Mouse (Mus musculus) left cerebral cortex, postnatal 36 days (tissue): ENCODE measurements around the gene Trim43b. TPM values are rescaled to one million over a fixed set of nuclear protein-coding genes. Genes with fewer than 3 reads are reported as not detected.
A peak's percentile ranks its signal among the peaks of the same experiment; 100 is the strongest.
"Not testable (repeated sequence)": the region's sequence is repeated elsewhere in the genome, so short reads cannot be mapped to it uniquely, and the experiment has no call there.

Experiments used
- DNase-seq, 2 experiments: peaks; one replicate each; pipeline ENCODE4 v3.0.0; 2021 to 2022; ENCODE audit warnings: low spot score in 2 of 2, mixed read lengths in 1 of 2
- intact Hi-C: fragments of 180-260 bp; cut with DNase I; formaldehyde crosslinking; loops from one replicate; pipeline ENCODE4 v1.15.1; 2025
- total RNA-seq, 2 experiments: library from RNA; stranded (reverse); gene quantifications; 2 replicates each; pipeline ENCODE4 v1.2.3; 2021

Trim43b gene
- not detected for total RNA-seq

DNA sequence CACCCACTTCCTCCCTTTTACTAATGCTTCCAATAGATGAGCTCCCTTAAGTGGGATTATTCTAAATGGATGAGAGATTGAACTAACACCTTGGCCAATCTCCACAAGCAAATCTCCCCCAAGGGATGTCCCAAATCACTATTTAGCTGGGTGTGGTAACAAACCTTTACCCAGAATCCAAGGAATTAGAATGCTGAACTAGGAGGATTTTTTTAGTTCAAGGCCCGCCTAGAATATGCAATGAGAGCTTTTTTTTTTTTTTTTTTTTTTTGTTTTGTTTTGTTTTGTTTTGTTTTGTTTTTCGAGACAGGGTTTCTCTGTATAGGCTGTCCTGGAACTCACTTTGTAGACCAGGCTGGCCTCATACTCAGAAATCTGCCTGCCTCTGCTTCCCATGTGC is at the start of gene Trim43b:
Trim43b (minus strand) TSS at position 101 of the 400 bp plus-strand sequence.
- intact Hi-C loops, DNase-seq: not testable (repeated sequence)

DNA sequence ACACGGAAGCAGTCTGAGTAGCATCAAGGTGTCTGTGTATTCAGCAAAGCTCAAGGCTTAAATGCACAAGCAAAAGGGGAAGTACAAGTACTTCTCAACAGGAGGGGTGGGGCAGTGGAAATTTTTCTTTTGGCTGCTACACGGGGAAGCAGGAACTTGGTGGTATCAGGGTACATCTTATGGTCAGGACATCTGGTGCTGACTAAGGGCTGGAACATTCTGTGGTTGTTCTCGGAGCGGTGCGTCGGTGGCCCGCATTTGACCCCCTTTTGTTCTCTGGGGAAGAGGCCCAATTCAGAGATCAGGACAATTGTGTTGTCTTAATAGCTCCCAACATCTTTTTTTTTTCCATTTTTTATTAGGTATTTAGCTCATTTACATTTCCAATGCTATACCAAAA is 11.9 kb upstream of the Trim43b start:
- intact Hi-C loops, DNase-seq: not testable (repeated sequence)

DNA sequence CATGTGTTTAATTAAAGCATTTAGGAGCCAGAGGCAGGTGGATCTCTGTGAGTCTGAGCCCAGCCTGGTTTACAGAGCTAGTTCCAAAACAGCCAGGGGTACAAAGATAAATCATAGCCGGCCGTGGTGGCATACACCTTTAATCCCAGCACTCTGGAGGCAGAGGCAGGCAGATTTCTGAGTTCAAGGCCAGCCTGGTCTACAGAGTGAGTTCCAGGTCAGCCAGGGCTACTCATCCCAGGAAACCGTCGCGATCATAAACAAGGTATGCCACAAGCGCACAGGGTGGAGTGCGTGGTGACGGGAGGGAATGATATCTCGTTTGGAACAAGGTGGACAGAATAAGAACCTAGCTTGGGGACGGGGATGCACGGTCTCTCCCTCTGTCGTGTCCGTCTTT is 5.9 kb downstream of the Trim43b start:
- intact Hi-C loops, DNase-seq: not testable (repeated sequence)

DNA sequence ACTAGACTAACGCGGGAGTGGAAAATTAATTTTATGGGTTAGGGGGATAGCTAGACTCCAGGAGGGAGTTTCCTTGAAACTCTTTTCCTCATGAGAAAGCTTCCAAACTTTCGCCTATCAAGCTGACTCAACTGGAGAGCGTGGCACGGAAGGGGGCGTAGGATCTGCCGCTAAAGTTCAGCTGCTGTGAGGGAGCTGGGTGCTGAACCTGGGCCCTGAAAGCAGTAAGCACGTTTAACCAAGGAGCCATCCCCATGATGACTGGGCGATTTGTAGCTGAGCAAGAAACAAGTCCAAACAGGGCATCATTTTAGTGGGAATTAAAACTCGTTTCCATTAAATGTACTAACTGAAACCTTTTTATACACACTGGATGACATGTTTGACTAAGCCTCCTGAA is 13.0 kb downstream of the Trim43b start:
- intact Hi-C loops, DNase-seq: not testable (repeated sequence)

DNA sequence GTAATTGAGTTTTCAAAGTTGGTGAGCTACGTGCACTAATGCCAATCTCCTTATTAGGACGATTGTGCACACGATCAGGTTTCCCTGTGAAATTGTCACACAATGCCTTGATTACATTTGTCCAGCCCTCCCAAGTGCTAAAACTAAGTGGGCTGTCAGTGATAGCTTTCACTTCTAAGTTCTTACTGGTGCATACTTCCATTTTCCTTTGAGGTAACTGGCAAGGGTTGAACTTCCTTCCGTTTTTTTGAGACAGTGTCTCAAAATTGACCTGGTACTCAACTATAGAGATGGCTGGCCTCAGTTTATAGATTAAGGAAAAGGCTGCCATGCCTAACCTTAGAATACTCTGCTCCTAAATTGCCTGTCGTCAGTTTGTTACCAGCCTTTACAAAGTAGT is 16.1 kb downstream of the Trim43b start:
- DNase-seq, intact Hi-C loops: not testable (repeated sequence)

DNA sequence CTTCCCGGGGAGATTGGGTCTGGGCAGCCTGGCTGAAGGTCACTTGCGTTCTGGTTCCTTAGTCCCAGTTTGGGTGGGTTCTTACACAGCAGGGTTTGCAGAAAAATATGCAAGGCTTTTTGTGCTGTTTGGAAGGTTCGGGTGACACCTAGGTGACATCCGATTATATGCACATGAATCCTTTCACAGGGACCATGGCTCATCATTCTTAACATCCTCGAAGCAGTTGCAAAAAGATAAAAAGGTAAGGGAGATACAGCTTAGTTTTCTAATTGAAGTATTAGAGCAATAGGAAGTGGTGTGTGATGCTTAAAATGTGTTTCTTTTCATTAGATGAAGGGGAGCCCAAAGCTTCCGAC is 25.5 kb downstream of the Trim43b start:
- intact Hi-C loops, result not testable (repeated sequence)

DNA sequence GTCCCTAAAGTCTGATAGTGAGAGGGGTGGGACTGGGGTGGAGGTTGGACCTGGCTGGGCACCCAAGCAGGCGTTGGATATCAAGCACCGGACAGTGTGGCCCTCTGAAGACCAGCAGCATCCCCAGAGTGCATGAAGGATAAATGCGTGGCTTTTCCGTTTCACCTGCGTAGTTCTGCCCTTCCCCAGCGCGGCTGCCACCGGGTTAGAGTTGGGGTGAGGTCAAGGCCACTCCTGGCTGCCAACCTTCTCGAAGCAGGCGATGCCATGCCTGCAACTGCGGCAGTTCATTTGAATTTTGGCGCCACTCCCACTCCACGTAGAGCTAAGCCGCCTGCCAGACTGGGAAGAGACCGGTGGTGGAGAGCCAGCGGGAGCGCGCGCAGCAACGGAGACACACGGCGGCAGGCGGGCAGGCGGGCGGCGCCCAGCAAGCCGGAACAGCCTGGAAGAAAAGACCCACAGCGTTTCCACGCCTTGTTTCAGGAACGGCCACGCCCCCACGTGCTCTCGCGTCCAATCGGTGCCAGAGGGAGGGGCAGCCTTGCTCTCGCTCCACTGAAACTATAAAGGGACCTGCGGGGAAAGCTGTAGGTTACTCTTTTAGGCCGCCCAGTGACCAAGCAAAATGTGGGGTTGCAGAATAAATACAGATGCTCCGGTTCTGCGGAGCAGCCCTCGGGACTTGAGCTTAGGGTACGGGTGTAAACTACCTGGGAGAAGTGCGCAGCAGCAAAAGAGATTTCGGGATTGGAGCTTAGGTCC is 26.1 kb downstream of the Trim43b start:
- peak; percentile 63 to 67 for DNase-seq
- intact Hi-C loops, result not testable (repeated sequence)

More for the DNA sequence above, 25.5 kb downstream of the Trim43b start:
- not testable (repeated sequence) for DNase-seq

Other genes with a start within 250 kb of the Trim43b start
- not detected for gene Bcl2a1a, start 135.9 kb downstream of the Trim43b start, total RNA-seq
- gene Bcl2a1b, start 106.4 kb upstream of the Trim43b start, total RNA-seq, result under 1 TPM in 1 of 2 experiments, not detected in 1; 0.64 TPM
- not detected for gene Gm29094, start 106.5 kb upstream of the Trim43b start, total RNA-seq
- 10 to 100 TPM; 28.4 to 38.4 TPM for gene Mthfs, start 117.8 kb upstream of the Trim43b start, total RNA-seq